21 mouse cellular contexts compared by ENCODE assay signal in genomic region chr12:17593956-17594355, GRCm38 (mm10). TPM values are rescaled to one million over a fixed set of nuclear protein-coding genes. Genes with fewer than 3 reads are reported as not detected.
A peak's percentile ranks its signal among the peaks of the same experiment; 100 is the strongest.
DNase-seq lines count a peak whose midpoint lies in the region; ATAC-seq and TF ChIP-seq lines count a peak whose summit lies in the region.
"Had no signal": no experiment of that assay in that cellular context is flagged by ENCODE, and none has a peak within 500 bp of the region (broad histone marks: within the 10 kb centered on the region; RNA-seq: fewer than 3 reads in every experiment).

No protein-coding gene starts in this region.

- H3K4me2 ChIP-seq in midbrain, postnatal 0 days (ENCODE audit: low read depth, low read length, poor library complexity, severe bottlenecking): no peak overlapping the region
- no peak overlapping the region for H3K4me2 ChIP-seq in intestine, postnatal 0 days (replicated peaks; ENCODE audit: low read depth)
- H3K4me2 ChIP-seq: embryonic facial prominence, embryonic 13.5 days; embryonic facial prominence, embryonic 15.5 days; forebrain, embryonic 12.5 days had no signal

- no peak for ATAC-seq in midbrain, postnatal 0 days (ENCODE audit: low FRiP score)
- ATAC-seq in intestine, postnatal 0 days: no peak
- ATAC-seq: forebrain, embryonic 14.5 days; forebrain, embryonic 16.5 days had no signal

- H3K9ac ChIP-seq in midbrain, postnatal 0 days (replicated peaks; ENCODE audit: low read length, poor library complexity, severe bottlenecking): no peak overlapping the region
- H3K9ac ChIP-seq in intestine, postnatal 0 days (ENCODE audit: low read depth, low read length): no peak overlapping the region
- H3K9ac ChIP-seq: embryonic facial prominence, embryonic 13.5 days; embryonic facial prominence, embryonic 15.5 days; forebrain, embryonic 12.5 days had no signal

- no peaks in the 10 kb centered on the region for H3K27me3 ChIP-seq in midbrain, postnatal 0 days (ENCODE audit: insufficient read depth, low read length)
- H3K27me3 ChIP-seq in intestine, postnatal 0 days (replicated peaks; ENCODE audit: control insufficient read depth, insufficient read depth, low read length): no peaks in the 10 kb centered on the region
- H3K27me3 ChIP-seq: embryonic facial prominence, embryonic 13.5 days; embryonic facial prominence, embryonic 15.5 days; forebrain, embryonic 12.5 days had no signal

- no peaks in the 10 kb centered on the region for H3K36me3 ChIP-seq in midbrain, postnatal 0 days (ENCODE audit: insufficient read depth, low read length)
- H3K36me3 ChIP-seq in intestine, postnatal 0 days (ENCODE audit: control insufficient read depth, insufficient read depth): no peaks in the 10 kb centered on the region
- H3K36me3 ChIP-seq: embryonic facial prominence, embryonic 13.5 days; embryonic facial prominence, embryonic 15.5 days; forebrain, embryonic 10.5 days; forebrain, embryonic 12.5 days had no signal

- WGBS in midbrain, postnatal 0 days: 78% methylated on average over 2 of the region's 2 CpGs
- WGBS in intestine, postnatal 0 days: 89% methylated on average over 2 of the region's 2 CpGs

- no peaks in the 10 kb centered on the region for H3K9me3 ChIP-seq in midbrain, postnatal 0 days (ENCODE audit: low read length)
- H3K9me3 ChIP-seq in intestine, postnatal 0 days (ENCODE audit: control insufficient read depth): no peaks in the 10 kb centered on the region
- H3K9me3 ChIP-seq: embryonic facial prominence, embryonic 13.5 days; embryonic facial prominence, embryonic 15.5 days; forebrain, embryonic 10.5 days; forebrain, embryonic 12.5 days had no signal

- H3K4me1 ChIP-seq in midbrain, postnatal 0 days (ENCODE audit: insufficient read depth, low read length): no peaks in the 10 kb centered on the region
- no peaks in the 10 kb centered on the region for H3K4me1 ChIP-seq in intestine, postnatal 0 days (replicated peaks; ENCODE audit: control insufficient read depth, insufficient read depth, low read length)
- H3K4me1 ChIP-seq: embryonic facial prominence, embryonic 13.5 days; embryonic facial prominence, embryonic 15.5 days; forebrain, embryonic 10.5 days; forebrain, embryonic 12.5 days had no signal

- DNase-seq in 3134 (ENCODE audit: extremely low read depth, insufficient read length, low spot score): peak; percentile 59
- DNase-seq in 3T3-L1 (ENCODE audit: low read depth, low spot score): peak; percentile 88
- peak; percentile 66 for DNase-seq in NIH3T3 (ENCODE audit: low read depth)
- no peak for DNase-seq in midbrain, postnatal 0 days (ENCODE audit: low spot score)
- DNase-seq: adrenal gland, adult 2 months; adrenal gland, postnatal 10 days; adrenal gland, postnatal 25 days; cerebellum, adult 11-12 months; cerebellum, adult 2 months; cerebellum, adult 9-10 months; cerebellum, postnatal 10 days; cerebellum, postnatal 25 days; embryo, embryonic 11 days had no signal

- no peak overlapping the region for H3K4me3 ChIP-seq in midbrain, postnatal 0 days (ENCODE audit: low read depth, low read length)
- H3K4me3 ChIP-seq in intestine, postnatal 0 days (ENCODE audit: low read depth, low read length): no peak overlapping the region
- H3K4me3 ChIP-seq: embryonic facial prominence, embryonic 13.5 days; embryonic facial prominence, embryonic 15.5 days; erythroblast, embryonic 14.5 days; forebrain, embryonic 10.5 days; forebrain, embryonic 12.5 days had no signal

- TF ChIP-seq CTCF in midbrain, postnatal 0 days (IDR thresholded peaks at IDR 0.05): no peak
- TF ChIP-seq CTCF in intestine, postnatal 0 days (IDR thresholded peaks at IDR 0.05; ENCODE audit: low read depth): no peak

- no peak overlapping the region for H3K27ac ChIP-seq in midbrain, postnatal 0 days (ENCODE audit: low read depth, low read length)
- no peak overlapping the region for H3K27ac ChIP-seq in intestine, postnatal 0 days (ENCODE audit: low read depth, low read length)
- H3K27ac ChIP-seq: embryonic facial prominence, embryonic 13.5 days; embryonic facial prominence, embryonic 15.5 days; forebrain, embryonic 10.5 days; forebrain, embryonic 12.5 days had no signal

RNA-seq across cellular contexts. Expression of gene Odc1, which starts 49.4 kb away (rescaled TPM):
- total RNA-seq in midbrain, postnatal 0 days (2014; rRNA removed): 181 and 197 TPM in 2 replicates
- 90.9 and 102 TPM in 2 replicates for polyA plus RNA-seq in midbrain, postnatal 0 days (2015; fragmentation: Nextera tagmentation; extraction: Ambion mirVana)
- 86.7 and 87.8 TPM in 2 replicates for polyA plus RNA-seq in intestine, postnatal 0 days (2015; fragmentation: Nextera tagmentation; extraction: Ambion mirVana)
